Mouse (Mus musculus): ENCODE measurements around the gene Zfhx3.

Zfhx3 gene

GRCm38 (mm10) chr8:108239531-108239930, 297.1 kb downstream of the Zfhx3 start:
- DNase-seq (ENCODE audit: low read depth, low spot score): no peak

- no peak for DNase-seq (ENCODE audit: low read depth, low spot score)
Measured at GRCm38 (mm10) chr8:108241041-108241690, 298.7 kb downstream of the Zfhx3 start.

DNA sequence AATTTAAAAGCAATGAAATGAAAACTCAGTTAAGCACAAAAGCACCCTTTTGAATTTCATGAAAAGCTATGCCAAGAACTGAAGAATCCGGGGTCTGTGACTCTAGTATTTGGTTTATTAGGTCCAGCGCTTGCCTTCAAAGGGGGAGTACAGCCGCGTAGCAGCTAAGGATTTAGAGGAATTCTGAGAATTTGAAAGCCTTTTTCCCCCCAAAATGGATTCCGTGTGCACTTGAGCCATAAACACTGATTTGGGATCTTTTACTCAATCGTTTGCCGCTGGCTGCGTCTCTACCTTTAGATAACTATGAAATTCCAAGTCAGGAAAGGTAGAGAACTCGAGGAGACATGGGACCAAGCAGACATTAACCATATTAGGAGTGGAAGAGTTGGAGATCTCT, 300.8 kb downstream of the Zfhx3 start:
- DNase-seq (ENCODE audit: low read depth, low spot score): no peak

DNA sequence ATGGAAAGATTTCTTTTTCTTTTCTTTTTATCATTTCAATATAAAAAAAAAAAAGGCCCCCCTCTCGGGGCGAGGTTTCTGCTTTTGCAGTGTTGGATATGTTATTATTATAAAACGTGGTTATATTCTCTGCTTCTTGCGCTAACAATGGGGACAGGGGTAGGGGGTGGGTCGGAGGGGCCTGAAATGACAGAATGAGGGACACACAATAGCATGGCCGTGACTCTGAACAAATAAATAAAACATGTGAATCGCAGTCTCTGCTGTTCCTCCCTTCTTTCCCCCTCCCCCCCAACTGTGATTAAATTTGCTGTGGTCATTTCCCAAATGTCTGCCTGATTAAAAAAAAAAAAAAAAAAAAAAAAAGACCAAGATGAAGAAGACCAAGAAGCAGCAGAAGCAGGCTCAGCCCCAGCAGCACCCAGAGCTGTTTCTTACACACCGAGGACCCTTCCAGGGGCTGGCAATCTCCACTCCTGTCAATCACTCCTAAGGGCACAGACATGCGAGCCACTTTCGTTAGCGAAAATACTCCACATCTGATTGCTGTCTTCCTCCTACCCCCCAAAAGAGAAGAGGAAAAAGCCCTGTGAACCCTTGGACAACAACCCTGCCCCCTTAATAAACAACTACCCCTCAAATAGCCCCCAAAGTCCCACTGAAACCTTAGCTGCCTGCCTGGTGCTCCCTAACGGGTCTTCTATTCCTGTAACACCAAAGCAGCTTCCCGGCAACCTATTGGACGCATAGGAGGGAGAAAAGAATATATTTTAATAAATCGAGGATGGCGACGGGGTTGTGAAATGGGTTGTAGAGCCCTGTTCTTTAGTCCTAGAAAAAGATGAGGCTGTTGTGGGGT, 302.4 kb downstream of the Zfhx3 start:
- no peak for DNase-seq (ENCODE audit: low read depth, low spot score)

- no peak for DNase-seq (ENCODE audit: low read depth, low spot score)
Measured at GRCm38 (mm10) chr8:108245575-108245974, 303.1 kb downstream of the Zfhx3 start.

GRCm38 (mm10) chr8:108246035-108246933, 303.8 kb downstream of the Zfhx3 start:
- no peak for DNase-seq (ENCODE audit: low read depth, low spot score)

DNA sequence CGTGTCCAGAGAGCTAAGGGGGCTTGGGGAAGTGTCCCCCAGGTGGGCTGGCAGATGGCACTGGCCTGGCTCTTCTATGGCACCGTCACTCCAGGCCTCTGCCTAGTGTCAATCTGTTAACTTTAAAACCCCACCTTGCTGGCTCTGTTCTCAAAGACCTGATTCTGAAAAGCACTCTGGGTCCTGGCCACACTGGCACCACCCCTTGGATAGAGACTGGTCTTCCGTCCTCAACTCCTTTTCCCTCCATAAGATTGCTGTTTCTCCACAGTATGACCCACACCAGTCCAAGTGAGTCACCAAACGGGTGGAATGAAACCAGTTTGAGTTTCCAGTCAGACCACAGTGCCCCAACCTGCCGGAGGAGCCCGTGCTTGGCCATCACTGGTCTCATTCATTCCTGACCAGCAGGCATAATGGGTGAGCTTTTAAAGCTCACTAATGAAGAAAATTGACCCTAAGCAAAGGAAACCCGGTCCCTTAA, 304.5 kb downstream of the Zfhx3 start:
- no peak for DNase-seq (ENCODE audit: low read depth, low spot score)

- DNase-seq (ENCODE audit: low read depth, low spot score): no peak
Measured at GRCm38 (mm10) chr8:108264593-108265160, 322.2 kb downstream of the Zfhx3 start.

DNA sequence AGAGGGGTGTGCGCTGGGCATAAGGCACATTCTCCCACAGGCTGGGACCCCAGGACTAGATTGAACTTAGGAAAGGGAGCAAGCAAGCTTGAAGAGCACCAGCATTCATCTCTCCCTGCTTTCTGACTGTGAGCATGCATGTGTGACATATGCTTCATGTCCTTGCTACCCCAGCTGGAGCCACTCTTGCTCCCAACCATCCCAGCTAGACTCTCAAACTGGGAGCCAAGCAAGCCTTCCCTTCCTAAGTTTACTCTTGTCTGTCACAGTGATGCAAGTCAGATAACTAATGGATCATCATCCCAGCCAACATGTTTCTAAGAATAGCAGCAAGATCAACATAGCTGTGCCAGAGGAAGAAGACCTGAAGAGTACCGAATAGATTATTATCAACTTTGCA, 335.5 kb downstream of the Zfhx3 start:
- no peak for DNase-seq (ENCODE audit: low read depth, low spot score)

DNA sequence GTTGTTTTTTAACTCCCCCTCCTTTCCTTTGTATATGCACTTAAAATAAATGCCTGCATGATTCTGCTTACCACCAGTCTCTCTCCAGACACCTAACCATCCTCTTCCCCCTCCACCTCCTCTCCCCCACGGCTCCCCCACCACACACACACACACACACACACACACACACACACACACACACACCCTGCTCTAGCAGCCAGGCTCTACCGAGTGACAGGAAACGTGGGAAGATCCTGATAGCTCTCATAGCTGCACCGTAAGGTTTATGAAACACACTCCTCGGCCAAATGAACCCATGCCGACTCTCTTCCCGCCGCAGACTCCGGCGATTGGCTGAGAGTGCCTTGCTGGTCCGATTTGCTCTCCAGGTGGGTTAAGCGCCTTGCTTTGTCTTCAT, 339.5 kb downstream of the Zfhx3 start:
- DNase-seq (ENCODE audit: low read depth, low spot score): no peak

- no peak for DNase-seq (ENCODE audit: low read depth, low spot score)
Measured at GRCm38 (mm10) chr8:108286117-108286516, 343.7 kb downstream of the Zfhx3 start.

- DNase-seq (ENCODE audit: low read depth, low spot score): no peak
Measured at GRCm38 (mm10) chr8:108300964-108301615, 358.6 kb downstream of the Zfhx3 start.

GRCm38 (mm10) chr8:108301654-108302053, 359.2 kb downstream of the Zfhx3 start:
- no peak for DNase-seq (ENCODE audit: low read depth, low spot score)

DNA sequence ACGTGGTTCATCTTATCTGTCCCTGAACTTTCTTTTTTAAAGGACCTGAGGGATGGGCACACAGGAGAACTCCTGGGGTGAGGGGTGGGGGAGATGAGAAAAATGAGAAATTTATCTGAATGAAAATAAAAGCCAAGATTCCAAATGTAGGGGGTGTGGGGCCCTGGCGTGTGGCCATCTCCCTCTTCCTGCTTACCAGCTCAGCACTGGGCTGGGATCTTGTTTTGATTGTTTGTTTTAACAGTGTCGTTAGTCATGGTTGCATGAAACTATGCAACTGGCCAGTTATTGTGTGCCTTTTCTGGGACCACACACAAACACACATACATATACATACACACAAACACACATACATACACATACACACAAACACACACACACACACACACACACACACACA, 362.9 kb downstream of the Zfhx3 start:
- DNase-seq (ENCODE audit: low read depth, low spot score): no peak

DNA sequence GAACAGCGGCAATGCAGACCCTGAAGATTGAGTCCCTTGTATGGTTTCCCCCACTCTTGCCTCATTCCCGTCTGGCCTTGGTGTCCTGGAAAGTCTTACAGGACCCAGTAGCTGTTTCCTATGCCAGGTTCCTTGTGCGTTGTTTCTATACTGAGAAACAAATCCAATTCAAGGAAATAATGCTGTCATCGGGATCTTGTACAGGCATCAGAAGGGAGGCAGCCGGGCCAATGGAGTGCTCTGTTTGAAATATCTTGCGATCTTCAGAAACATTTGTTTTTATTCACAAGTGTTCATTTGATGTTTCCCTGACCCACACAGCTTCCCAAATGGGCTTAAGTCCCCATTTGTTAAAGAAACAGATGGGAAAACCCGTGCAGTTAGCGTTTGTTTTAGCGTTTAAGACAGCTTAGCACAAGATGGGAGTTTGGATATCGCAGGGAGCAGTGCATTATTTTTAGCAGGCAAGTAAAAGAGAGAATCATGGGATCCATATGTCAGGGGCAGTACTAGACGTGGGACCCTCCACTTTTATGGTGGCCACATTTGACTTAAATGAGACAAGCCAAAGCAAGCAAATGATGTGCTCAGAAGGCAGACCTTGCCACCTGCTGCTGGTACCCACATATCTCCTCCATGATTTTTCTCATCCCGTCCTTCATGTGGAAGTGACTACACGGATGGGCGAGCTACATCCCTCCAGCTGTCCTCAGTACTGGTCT, 367.2 kb downstream of the Zfhx3 start:
- DNase-seq (ENCODE audit: low read depth, low spot score): no peak

DNA sequence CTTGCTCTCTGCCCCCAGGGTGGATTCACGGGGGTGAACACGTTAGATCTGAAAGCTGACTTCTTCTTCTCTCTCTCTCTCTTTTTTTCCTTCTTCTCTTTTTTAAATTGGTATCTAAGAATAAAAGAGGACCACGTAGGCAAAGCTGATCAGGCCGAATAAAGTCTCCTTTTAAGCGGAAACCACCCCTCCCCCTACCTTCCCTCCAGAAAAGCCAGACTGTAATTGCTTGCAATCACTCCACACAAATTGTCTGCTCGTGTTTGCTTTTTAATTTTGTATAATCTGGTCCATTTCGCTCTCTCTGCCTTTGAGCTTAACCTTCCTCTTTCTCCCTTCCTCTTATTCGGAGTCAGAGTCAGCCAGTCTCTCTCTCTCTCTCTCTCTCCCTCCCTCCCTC, 372.6 kb downstream of the Zfhx3 start:
- no peak for DNase-seq (ENCODE audit: low read depth, low spot score)

DNA sequence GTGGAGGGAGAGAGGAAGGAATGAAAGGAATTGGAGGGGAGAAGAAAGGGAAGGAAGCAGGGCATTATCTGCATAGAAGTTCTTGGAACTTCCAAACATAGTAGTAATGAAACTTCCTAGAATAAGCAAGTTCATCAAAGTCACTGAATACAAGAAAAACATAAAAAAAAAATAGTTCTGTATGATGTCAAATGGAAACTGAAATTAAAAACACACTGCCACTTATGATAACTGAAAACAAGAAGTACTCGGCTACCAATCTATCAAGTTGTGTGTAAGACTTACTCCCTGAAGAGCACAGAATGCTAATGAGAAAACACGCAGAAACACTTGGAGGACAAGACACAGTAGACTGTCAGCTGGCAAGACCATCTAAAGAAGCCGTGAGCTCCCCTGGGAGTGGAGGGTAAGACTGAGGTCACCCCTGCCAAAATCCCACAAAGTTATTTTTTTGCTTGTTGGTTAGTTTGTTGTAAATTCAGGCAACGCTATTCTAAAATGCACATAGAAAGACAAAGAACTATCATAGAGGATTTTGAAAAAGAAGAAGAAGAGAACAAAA, 375.2 kb downstream of the Zfhx3 start:
- no peak for DNase-seq (ENCODE audit: low read depth, low spot score)

- no peak for DNase-seq (ENCODE audit: low read depth, low spot score)
Measured at GRCm38 (mm10) chr8:108327711-108328110, 385.3 kb downstream of the Zfhx3 start.

DNA sequence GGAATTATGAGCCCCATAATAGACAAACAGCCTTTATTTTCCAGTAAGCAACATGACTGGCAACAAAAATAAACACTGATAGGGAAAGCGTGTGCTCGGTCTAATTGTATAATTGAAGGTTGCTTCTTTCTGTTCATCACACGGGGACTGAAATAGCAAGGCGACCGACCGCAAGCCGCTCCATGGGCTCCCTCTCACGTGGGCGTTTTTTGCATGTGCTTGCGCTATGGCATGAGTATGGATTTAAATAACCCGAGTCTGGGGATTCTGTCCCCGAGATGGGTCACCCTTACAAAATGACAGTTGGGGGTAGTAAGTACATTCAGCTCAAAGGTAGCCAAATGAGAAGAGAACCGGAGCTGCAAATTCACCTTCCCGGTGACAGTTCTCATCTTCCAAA, 405.9 kb downstream of the Zfhx3 start:
- no peak for DNase-seq (ENCODE audit: low read depth, low spot score)

- no peak for DNase-seq (ENCODE audit: low read depth, low spot score)
Measured at GRCm38 (mm10) chr8:108348776-108349175, 406.3 kb downstream of the Zfhx3 start.

Data from ES-CJ7 (cell line).